Mouse (Mus musculus): ENCODE data around the gene Slc30a1.

Gene Slc30a1

GRCm38 (mm10) chr1:191932986-191933632 lies 26.5 kb downstream of the Slc30a1 start:
- DNase-seq (ENCODE audit: extremely low read depth, low read depth, low spot score) = no peak

- no peak for DNase-seq (ENCODE audit: extremely low read depth, low read depth, low spot score)
Measured at GRCm38 (mm10) chr1:191943638-191944037, 37.1 kb downstream of the Slc30a1 start.

DNA sequence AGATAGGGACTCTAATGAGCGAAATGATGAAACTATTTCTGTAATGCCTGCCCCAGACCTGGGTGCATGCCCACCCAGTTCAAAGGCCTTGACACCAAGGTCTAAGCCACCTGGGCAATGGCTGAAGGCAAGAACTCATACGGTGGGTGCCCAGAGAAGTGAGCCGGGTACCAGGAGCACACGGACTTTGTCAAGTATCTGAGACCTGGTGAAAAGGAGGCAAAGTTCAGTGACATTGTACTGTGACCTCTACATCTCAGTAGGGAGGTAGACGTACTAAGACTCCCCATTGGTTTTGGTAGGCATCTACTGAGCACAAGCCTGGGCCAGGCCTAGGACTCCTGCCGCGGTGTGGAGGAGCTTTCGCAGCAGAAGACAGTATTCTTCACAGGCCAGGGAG lies 38.8 kb downstream of the Slc30a1 start:
- DNase-seq (ENCODE audit: extremely low read depth, low read depth, low spot score) = no peak

GRCm38 (mm10) chr1:191945756-191946155 lies 39.2 kb downstream of the Slc30a1 start:
- no peak for DNase-seq (ENCODE audit: extremely low read depth, low read depth, low spot score)

- DNase-seq (ENCODE audit: extremely low read depth, low read depth, low spot score) = no peak
Measured at GRCm38 (mm10) chr1:191946261-191946660, 39.7 kb downstream of the Slc30a1 start.

GRCm38 (mm10) chr1:191946835-191947234 lies 40.3 kb downstream of the Slc30a1 start:
- no peak for DNase-seq (ENCODE audit: extremely low read depth, low read depth, low spot score)

DNA sequence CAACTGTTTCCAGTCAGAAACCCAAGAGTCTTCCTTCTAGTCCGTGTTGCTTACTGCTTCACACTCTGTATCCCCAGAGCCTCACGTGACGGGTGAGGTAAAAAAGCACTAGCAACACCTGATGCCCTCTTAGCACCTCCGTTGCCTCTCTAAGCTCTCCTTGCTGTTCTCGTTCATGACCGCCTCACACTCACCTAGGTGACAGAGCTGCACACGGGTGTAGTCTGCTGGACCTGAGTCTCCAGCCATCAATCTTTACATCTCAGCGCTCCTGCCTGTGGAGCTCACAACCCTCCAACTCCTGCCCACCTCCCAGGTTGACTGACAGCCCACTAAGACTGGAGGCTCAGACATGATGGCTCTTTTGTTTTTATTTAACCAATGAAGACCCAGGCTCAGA lies 41.2 kb downstream of the Slc30a1 start:
- no peak for DNase-seq (ENCODE audit: extremely low read depth, low read depth, low spot score)

- DNase-seq (ENCODE audit: extremely low read depth, low read depth, low spot score) = no peak
Measured at GRCm38 (mm10) chr1:191948600-191948999, 42.0 kb downstream of the Slc30a1 start.

GRCm38 (mm10) chr1:191950611-191951010 lies 44.0 kb downstream of the Slc30a1 start:
- DNase-seq (ENCODE audit: extremely low read depth, low read depth, low spot score) = no peak

DNA sequence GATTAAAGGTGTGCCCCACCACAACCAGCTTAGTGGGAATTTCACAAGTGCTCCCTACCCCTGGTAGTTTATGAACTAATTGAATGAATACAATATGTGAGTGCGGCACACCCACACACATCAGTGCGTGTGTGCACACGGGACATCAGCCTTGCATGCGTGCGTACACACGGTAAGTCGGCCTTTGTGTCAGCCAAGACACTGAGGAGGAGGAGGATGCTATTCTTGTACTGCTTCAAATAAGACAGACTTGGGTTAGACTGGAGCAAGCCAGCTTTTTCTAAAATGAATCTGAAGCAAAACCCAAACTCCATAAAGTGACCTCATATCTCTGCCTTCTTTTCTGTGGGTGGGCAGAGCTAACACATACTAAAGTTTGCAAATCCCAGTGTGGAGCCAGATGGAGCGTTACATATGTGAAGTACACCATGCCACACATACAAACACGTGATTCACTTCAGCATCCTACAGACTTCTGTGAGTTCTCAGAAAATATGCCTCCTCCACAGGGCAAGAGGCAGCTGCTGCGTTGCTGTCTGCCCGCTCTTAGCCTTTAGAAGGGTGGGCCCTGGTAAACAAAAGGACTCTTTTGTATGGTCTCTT lies 46.3 kb downstream of the Slc30a1 start:
- no peak for DNase-seq (ENCODE audit: extremely low read depth, low read depth, low spot score)

GRCm38 (mm10) chr1:191955101-191955500 lies 48.5 kb downstream of the Slc30a1 start:
- DNase-seq (ENCODE audit: extremely low read depth, low read depth, low spot score) = no peak

- no peak for DNase-seq (ENCODE audit: extremely low read depth, low read depth, low spot score)
Measured at GRCm38 (mm10) chr1:191956261-191956660, 49.7 kb downstream of the Slc30a1 start.

GRCm38 (mm10) chr1:191956871-191957270 lies 50.3 kb downstream of the Slc30a1 start:
- no peak for DNase-seq (ENCODE audit: extremely low read depth, low read depth, low spot score)

- DNase-seq (ENCODE audit: extremely low read depth, low read depth, low spot score) = no peak
Measured at GRCm38 (mm10) chr1:191957321-191957720, 50.8 kb downstream of the Slc30a1 start.

- DNase-seq (ENCODE audit: extremely low read depth, low read depth, low spot score) = no peak
Measured at GRCm38 (mm10) chr1:191960946-191961345, 54.4 kb downstream of the Slc30a1 start.

All from fat pad, adult 2 months (tissue).